Comparison of ENCODE assay signal across 7 mouse cellular contexts in the genomic region with DNA sequence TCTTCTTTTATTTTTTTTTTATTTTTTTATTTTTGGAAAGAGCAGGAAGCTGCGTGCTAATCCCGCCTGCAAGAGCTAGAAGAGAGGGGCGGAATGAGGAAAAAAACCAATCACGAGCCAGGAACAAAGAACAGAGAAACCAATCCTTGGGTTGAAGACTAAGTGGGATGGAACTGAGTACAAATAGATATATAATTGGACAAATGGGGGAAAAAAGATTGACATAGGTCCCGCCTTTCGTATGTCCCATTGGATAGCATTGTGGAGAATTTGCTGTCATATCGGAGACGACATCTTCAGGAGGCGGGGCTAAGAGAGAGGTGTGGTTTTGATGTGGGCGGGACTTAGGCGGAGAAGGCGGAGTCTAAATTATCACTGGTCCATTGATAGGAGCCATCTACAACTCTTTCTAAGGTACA. TPM values are rescaled to one million over a fixed set of nuclear protein-coding genes. Genes with fewer than 3 reads are reported as not detected.
A peak's percentile ranks its signal among the peaks of the same experiment; 100 is the strongest.
DNase-seq lines count a peak whose midpoint lies in the region; ATAC-seq and TF ChIP-seq lines count a peak whose summit lies in the region.

No protein-coding gene starts in this region.

- peaks cover 28% of the 10 kb centered on the region for H3K4me1 ChIP-seq in embryonic facial prominence, embryonic 13.5 days
- H3K4me1 ChIP-seq in kidney, adult 2 months (ENCODE audit: control insufficient read depth, insufficient read depth, low read length), result peaks cover 6% of the 10 kb centered on the region
- H3K4me1 ChIP-seq in limb, embryonic 12.5 days (replicated peaks), result peaks cover 25% of the 10 kb centered on the region
- H3K4me1 ChIP-seq in midbrain, embryonic 15.5 days, result peaks cover 33% of the 10 kb centered on the region
- H3K4me1 ChIP-seq in spleen, adult 2 months (ENCODE audit: control insufficient read depth, insufficient read depth, insufficient read length), result peaks cover 8% of the 10 kb centered on the region

- peak; percentile 90 for ATAC-seq in embryonic facial prominence, embryonic 13.5 days (ENCODE audit: insufficient number of reproducible peaks, insufficient read depth, low FRiP score, low TSS enrichment, low read depth)
- ATAC-seq in limb, embryonic 12.5 days (ENCODE audit: insufficient number of reproducible peaks, insufficient read depth, low FRiP score, low TSS enrichment, low read depth), result peak; percentile 83
- peak; percentile 95 for ATAC-seq in midbrain, embryonic 15.5 days (replicated peaks)

- peak overlapping the region; percentile 85; the same call in 1 of the 2 replicates for H3K27ac ChIP-seq in embryonic facial prominence, embryonic 13.5 days
- no peak overlapping the region; the same call in 1 of the 2 replicates for H3K27ac ChIP-seq in kidney, adult 2 months (ENCODE audit: insufficient read depth, low read depth, low read length)
- 0 out of 2 replicates have a peak overlapping the region, but pooled peaks have one; percentile 59 for H3K27ac ChIP-seq in limb, embryonic 12.5 days
- H3K27ac ChIP-seq in midbrain, embryonic 15.5 days, result peak overlapping the region; percentile 94
- no peak overlapping the region for H3K27ac ChIP-seq in spleen, adult 2 months (ENCODE audit: insufficient read depth, low read length)

- H3K27me3 ChIP-seq in embryonic facial prominence, embryonic 13.5 days, result no peaks in the 10 kb centered on the region
- no peaks in the 10 kb centered on the region for H3K27me3 ChIP-seq in kidney, adult 2 months (replicated peaks; ENCODE audit: control insufficient read depth, insufficient read depth, low read length)
- H3K27me3 ChIP-seq in limb, embryonic 12.5 days, result no peaks in the 10 kb centered on the region
- H3K27me3 ChIP-seq in midbrain, embryonic 15.5 days (replicated peaks), result no peaks in the 10 kb centered on the region; the same call in 1 of the 2 replicates
- H3K27me3 ChIP-seq in spleen, adult 2 months (ENCODE audit: control insufficient read depth, insufficient read depth, low read length), result no peaks in the 10 kb centered on the region

- DNase-seq in adrenal gland, postnatal 36 days, result peak; percentile 87 to 90
- peak; percentile 92 to 96 for DNase-seq in heart, adult 18-20 months
- DNase-seq in kidney, adult 2 months, result peak; percentile 97
- DNase-seq in spleen, adult 2 months (ENCODE audit: low read depth in 1 of 2, low spot score in 2 of 2), result peak; percentile 87 to 88

- WGBS in embryonic facial prominence, embryonic 13.5 days, result under 1% methylated on average over 12 of the region's 12 CpGs
- WGBS in kidney, adult 2 months, result under 1% methylated on average over 12 of the region's 12 CpGs
- WGBS in limb, embryonic 12.5 days, result under 1% methylated on average over 12 of the region's 12 CpGs
- under 1% methylated on average over 12 of the region's 12 CpGs for WGBS in midbrain, embryonic 15.5 days
- under 1% methylated on average over 12 of the region's 12 CpGs for WGBS in spleen, adult 2 months

- H3K9ac ChIP-seq in embryonic facial prominence, embryonic 13.5 days, result 0 out of 2 replicates have a peak overlapping the region, but pooled peaks have one; percentile 55
- no peak overlapping the region for H3K9ac ChIP-seq in limb, embryonic 12.5 days (replicated peaks)
- peak overlapping the region; percentile 35; the same call in 1 of the 2 replicates for H3K9ac ChIP-seq in midbrain, embryonic 15.5 days

- no peak for TF ChIP-seq CTCF in kidney, adult 2 months (conservative IDR thresholded peaks at IDR 0.05; ENCODE audit: insufficient read depth, insufficient read length, low read depth, low read length)
- TF ChIP-seq CTCF in spleen, adult 2 months (IDR thresholded peaks at IDR 0.05; ENCODE audit: extremely low read depth, insufficient read depth, insufficient read length, insufficient replicate concordance), result no peak

- TF ChIP-seq POLR2A in kidney, adult 2 months (IDR thresholded peaks at IDR 0.05; ENCODE audit: low read depth, low read length), result no peak
- TF ChIP-seq POLR2A in spleen, adult 2 months (IDR thresholded peaks at IDR 0.05; ENCODE audit: low read depth, low read length), result no peak

- peaks cover 3% of the 10 kb centered on the region; the same call in 1 of the 2 replicates for H3K36me3 ChIP-seq in embryonic facial prominence, embryonic 13.5 days
- no peaks in the 10 kb centered on the region for H3K36me3 ChIP-seq in kidney, adult 2 months (ENCODE audit: control insufficient read depth, insufficient read depth, low read length)
- H3K36me3 ChIP-seq in limb, embryonic 12.5 days, result peaks cover 8% of the 10 kb centered on the region; the same call in 1 of the 2 replicates
- H3K36me3 ChIP-seq in midbrain, embryonic 15.5 days (replicated peaks), result no peaks in the 10 kb centered on the region
- H3K36me3 ChIP-seq in spleen, adult 2 months (ENCODE audit: control insufficient read depth, insufficient read depth, low read length), result no peaks in the 10 kb centered on the region

- peak overlapping the region; percentile 79 for H3K4me3 ChIP-seq in embryonic facial prominence, embryonic 13.5 days
- H3K4me3 ChIP-seq in kidney, adult 2 months (ENCODE audit: insufficient read depth, low read depth, low read length), result peak overlapping the region; percentile 47
- peak overlapping the region; percentile 83 for H3K4me3 ChIP-seq in limb, embryonic 12.5 days (replicated peaks)
- H3K4me3 ChIP-seq in midbrain, embryonic 15.5 days, result peak overlapping the region; percentile 83
- peak overlapping the region; percentile 72 for H3K4me3 ChIP-seq in spleen, adult 2 months (ENCODE audit: extremely low read depth, insufficient read depth, insufficient read length)

- H3K9me3 ChIP-seq in embryonic facial prominence, embryonic 13.5 days, result no peaks in the 10 kb centered on the region
- no peaks in the 10 kb centered on the region for H3K9me3 ChIP-seq in limb, embryonic 12.5 days
- H3K9me3 ChIP-seq in midbrain, embryonic 15.5 days, result no peaks in the 10 kb centered on the region

- peak overlapping the region; percentile 44 for H3K4me2 ChIP-seq in embryonic facial prominence, embryonic 13.5 days
- peak overlapping the region; percentile 40 for H3K4me2 ChIP-seq in limb, embryonic 12.5 days
- H3K4me2 ChIP-seq in midbrain, embryonic 15.5 days, result peak overlapping the region; percentile 33

RNA-seq across cellular contexts. Expression of a gene that starts 0.6 kb away (rescaled TPM):
- total RNA-seq in adrenal gland, postnatal 36 days (2021), result 10 to 100 TPM; 48.6 to 53.6 TPM
- polyA plus RNA-seq in embryonic facial prominence, embryonic 13.5 days (2015; fragmentation: Nextera tagmentation; extraction: Ambion mirVana), result 13.5 and 14.4 TPM in 2 replicates
- total RNA-seq in heart, adult 18-20 months (2021), result 10 to 100 TPM; 13.1 to 13.2 TPM
- 11.7 and 12.1 TPM in 2 replicates for polyA plus RNA-seq in kidney, adult 2 months (2012; rRNA removed)
- polyA plus RNA-seq in limb, embryonic 12.5 days (2016; fragmentation: Nextera tagmentation; extraction: Ambion mirVana), result 10.8 and 11.6 TPM in 2 replicates
- polyA plus RNA-seq in midbrain, embryonic 15.5 days (2015; fragmentation: Nextera tagmentation; extraction: Ambion mirVana), result 25.3 and 26.7 TPM in 2 replicates
- polyA plus RNA-seq in spleen, adult 2 months (2012; rRNA removed), result 13.8 and 24.0 TPM in 2 replicates

RNA-seq across cellular contexts. Expression of a gene that starts 53.8 kb away (rescaled TPM):
- 10 to 100 TPM; 43.4 to 69.7 TPM for total RNA-seq in adrenal gland, postnatal 36 days (2021)
- polyA plus RNA-seq in embryonic facial prominence, embryonic 13.5 days (2015; fragmentation: Nextera tagmentation; extraction: Ambion mirVana), result 46.4 and 48.1 TPM in 2 replicates
- 10 to 100 TPM; 21.0 to 23.5 TPM for total RNA-seq in heart, adult 18-20 months (2021)
- 56.9 and 60.1 TPM in 2 replicates for polyA plus RNA-seq in kidney, adult 2 months (2012; rRNA removed)
- 37.6 and 40.2 TPM in 2 replicates for polyA plus RNA-seq in limb, embryonic 12.5 days (2016; fragmentation: Nextera tagmentation; extraction: Ambion mirVana)
- polyA plus RNA-seq in midbrain, embryonic 15.5 days (2015; fragmentation: Nextera tagmentation; extraction: Ambion mirVana), result 27.7 and 29.9 TPM in 2 replicates
- polyA plus RNA-seq in spleen, adult 2 months (2012; rRNA removed), result 38.0 and 42.1 TPM in 2 replicates

Comparison
In these comparisons a context has a peak if more than half of its experiments do, and no peak if none do; other contexts are left out.
1. H3K27ac ChIP-seq: peak in embryonic facial prominence, embryonic 13.5 days (single experiment), limb, embryonic 12.5 days (single experiment) and midbrain, embryonic 15.5 days (single experiment); none in kidney, adult 2 months (single experiment) and spleen, adult 2 months (single experiment).
2. Peak in every context shown above with its lines, with median percentiles within 50 percentile points of each other: DNase-seq, ATAC-seq, H3K4me2 ChIP-seq and H3K4me3 ChIP-seq.